Mouse (Mus musculus): ENCODE data around the gene Ubald2. TPM values are rescaled to one million over a fixed set of nuclear protein-coding genes. Genes with fewer than 3 reads are reported as not detected.
"Not testable (repeated sequence)": the region's sequence is repeated elsewhere in the genome, so short reads cannot be mapped to it uniquely, and the experiment has no call there.

The Ubald2 gene
- polyA plus RNA-seq, 1 experiment from 2014 or later, result 53.8 TPM

DNA sequence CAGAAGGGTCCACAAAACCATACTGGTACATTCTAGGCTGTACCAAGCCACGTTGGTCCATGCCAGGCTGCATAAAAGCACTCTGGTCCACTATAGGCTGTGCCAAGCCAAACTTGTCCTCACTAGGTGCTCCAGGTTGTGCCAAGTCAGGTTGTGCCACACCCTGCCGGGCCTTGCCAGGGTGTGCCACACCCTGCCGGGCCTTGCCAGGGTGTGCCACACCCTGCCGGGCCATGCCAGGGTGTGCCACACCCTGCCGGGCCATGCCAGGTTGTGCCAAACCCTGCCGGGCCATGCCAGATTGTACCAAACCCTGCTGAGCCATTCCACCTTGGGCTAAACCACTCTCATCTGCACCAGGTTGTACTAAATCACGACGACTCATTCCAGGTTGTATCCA is 22.3 kb downstream of the Ubald2 start:
- Histone ChIP-seq H3K9me3 (no peaks in the 10 kb centered on the region), H3K27ac (no peak overlapping the region), H3K36me3 (no peaks in the 10 kb centered on the region), H3K4me1 (no peaks in the 10 kb centered on the region), H3K4me3 (no peak overlapping the region), H3K27me3 (replicated peaks) (no peaks in the 10 kb centered on the region), H3K9ac (no peak overlapping the region), H3K4me2 (replicated peaks) (no peak overlapping the region)
- no peak for ATAC-seq (ENCODE audit: low FRiP score, low read depth)
- 90% methylated on average over 8 of the region's 8 CpGs for WGBS

DNA sequence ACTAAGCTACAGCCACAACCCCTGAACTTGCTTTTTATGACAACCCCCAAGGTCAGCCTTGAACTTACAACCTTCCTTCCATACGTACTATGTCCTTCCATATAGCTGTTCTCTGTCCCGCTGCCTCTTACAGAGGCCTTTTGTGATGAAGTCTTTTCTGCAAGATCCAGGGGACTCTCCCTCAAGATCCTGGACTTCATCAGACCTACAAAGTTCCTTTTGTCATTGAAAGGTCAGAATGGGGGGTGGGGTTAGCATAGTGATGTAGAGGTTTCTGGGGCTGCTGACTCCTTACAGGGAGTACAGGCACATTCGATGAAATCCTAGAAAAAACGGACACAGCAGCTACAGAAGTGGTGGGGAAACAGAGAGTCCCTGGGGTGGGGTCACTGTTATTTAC is 25.9 kb downstream of the Ubald2 start:
- H3K27ac ChIP-seq, result no peak overlapping the region
- 55% methylated on average over 4 of the region's 4 CpGs for WGBS
- H3K4me2 ChIP-seq (replicated peaks), result no peak overlapping the region
- ATAC-seq (ENCODE audit: low FRiP score, low read depth), result no peak
- H3K36me3 ChIP-seq, result no peaks in the 10 kb centered on the region
- H3K27me3 ChIP-seq (replicated peaks), result no peaks in the 10 kb centered on the region
- H3K9me3 ChIP-seq, result no peaks in the 10 kb centered on the region
- no peak overlapping the region for H3K4me3 ChIP-seq
- no peak overlapping the region for H3K9ac ChIP-seq
- peaks cover 3% of the 10 kb centered on the region; the same call in 1 of the 2 replicates for H3K4me1 ChIP-seq

DNA sequence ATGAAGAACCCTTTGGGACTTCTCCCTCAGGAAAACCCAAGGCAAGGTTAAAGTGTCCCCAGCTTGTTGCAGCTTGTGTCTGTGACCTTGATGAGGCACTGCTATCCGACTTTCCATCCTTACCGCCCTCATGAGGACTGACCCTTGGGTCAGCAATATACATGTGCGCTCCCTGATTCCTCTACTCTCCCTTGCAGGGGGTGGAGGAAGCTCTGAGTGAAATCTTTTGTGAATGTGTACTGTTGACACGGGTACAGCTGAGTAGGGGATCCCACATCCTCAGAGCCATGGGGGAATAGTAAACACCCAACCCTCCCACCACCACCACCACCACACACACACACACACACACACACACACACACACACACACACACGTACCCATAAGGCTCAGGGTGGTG is 29.4 kb downstream of the Ubald2 start:
- WGBS, result 65% methylated on average over 5 of the region's 5 CpGs
- Histone ChIP-seq H3K36me3 (no peaks in the 10 kb centered on the region), H3K27ac (no peak overlapping the region), H3K27me3 (replicated peaks) (no peaks in the 10 kb centered on the region), H3K4me1 (peaks cover 3% of the 10 kb centered on the region; the same call in 1 of the 2 replicates), H3K9ac (no peak overlapping the region), H3K4me2 (replicated peaks) (no peak overlapping the region), H3K4me3 (no peak overlapping the region), H3K9me3 (no peaks in the 10 kb centered on the region)
- ATAC-seq (ENCODE audit: low FRiP score, low read depth), result no peak

DNA sequence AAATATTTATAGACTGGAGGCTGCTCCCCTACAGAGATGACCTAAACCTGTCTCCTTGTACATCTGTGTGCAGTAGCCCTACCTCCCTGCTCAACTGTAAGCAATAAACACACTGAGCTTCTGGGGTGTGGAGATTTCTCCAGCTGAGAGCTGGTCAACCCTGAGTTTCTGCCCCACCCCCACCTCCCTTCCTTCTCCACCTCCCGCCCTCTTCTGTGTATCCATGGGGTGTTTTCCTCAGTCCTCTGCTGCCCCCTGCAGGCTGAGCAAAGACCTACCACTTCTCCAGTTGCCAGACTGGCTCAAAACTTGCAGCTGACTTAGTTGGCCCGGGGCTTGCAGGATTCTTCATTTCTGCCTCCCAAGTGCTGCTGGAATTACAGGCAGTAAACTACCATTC is 29.9 kb downstream of the Ubald2 start:
- H3K9me3 ChIP-seq, result no peaks in the 10 kb centered on the region
- H3K4me2 ChIP-seq (replicated peaks), result no peak overlapping the region
- no peaks in the 10 kb centered on the region for H3K27me3 ChIP-seq (replicated peaks)
- H3K4me3 ChIP-seq, result no peak overlapping the region
- peaks cover 3% of the 10 kb centered on the region; the same call in 1 of the 2 replicates for H3K4me1 ChIP-seq
- no peak overlapping the region for H3K9ac ChIP-seq
- H3K36me3 ChIP-seq, result no peaks in the 10 kb centered on the region
- 13% methylated on average over 2 of the region's 2 CpGs for WGBS
- no peak overlapping the region for H3K27ac ChIP-seq
- ATAC-seq (ENCODE audit: low FRiP score, low read depth), result no peak

DNA sequence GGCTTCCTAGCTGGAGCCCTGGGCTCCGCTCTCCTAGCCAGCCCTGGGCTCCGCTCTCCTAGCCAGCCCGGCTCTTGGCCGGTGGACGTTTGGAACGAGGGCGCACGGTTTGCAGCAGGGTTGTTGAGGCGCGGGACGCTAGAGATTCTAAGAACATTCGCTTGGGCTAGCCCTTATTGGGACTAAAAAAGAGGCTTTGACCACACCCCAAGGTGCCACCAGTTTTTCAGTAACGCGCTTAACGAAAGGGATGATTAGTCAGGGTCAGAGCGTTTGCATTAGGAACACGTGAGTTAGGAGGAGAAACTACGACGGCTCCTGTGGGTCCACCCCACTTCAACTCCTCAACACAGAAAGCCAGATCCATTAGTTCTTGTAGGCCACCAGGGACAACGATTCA is 32.2 kb downstream of the Ubald2 start, which contains the start of gene Qrich2:
Gene Qrich2, minus strand, starts transcription at position 101 of the 400 bp plus-strand sequence.
- Histone ChIP-seq H3K9ac (no peak within 1 kb of the TSS), H3K9me3 (no peaks in the 10 kb centered on the region), H3K4me1 (peaks cover 3% of the 10 kb centered on the region; the same call in 1 of the 2 replicates), H3K4me2 (replicated peaks) (no peak within 1 kb of the TSS), H3K27me3 (replicated peaks) (no peaks in the 10 kb centered on the region), H3K4me3 (no peak within 1 kb of the TSS), H3K36me3 (peaks cover 15% of the 10 kb centered on the region), H3K27ac (no peak within 1 kb of the TSS)
- 64% methylated on average over 20 of the region's 20 CpGs for WGBS
- ATAC-seq (ENCODE audit: low FRiP score, low read depth), result no peak

DNA sequence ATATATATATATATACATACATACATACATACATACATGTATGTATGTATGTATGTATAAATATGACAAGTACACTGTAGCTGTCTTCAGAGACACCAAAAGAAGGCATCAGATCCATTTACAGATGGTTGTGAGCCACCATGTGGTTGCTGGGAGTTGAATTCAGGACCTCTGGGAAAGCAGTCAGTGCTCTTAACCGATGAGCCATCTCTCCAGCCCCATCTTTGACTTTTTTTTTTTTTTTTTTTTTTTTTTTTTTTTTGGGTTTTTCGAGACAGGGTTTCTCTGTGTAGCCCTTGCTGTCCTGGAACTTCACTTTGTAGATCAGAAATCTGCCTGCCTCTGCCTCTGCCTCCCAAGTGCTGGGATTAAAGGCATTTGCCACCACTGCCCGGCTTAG is 34.4 kb downstream of the Ubald2 start:
- H3K27me3 ChIP-seq (replicated peaks); H3K4me2 ChIP-seq (replicated peaks); H3K27ac ChIP-seq; H3K4me1 ChIP-seq; H3K4me3 ChIP-seq; H3K9me3 ChIP-seq; H3K9ac ChIP-seq; ATAC-seq (ENCODE audit: low FRiP score, low read depth): not testable (repeated sequence)
- H3K36me3 ChIP-seq, result peaks cover 37% of the 10 kb centered on the region
- whole genome bisulfite sequencing, result 82% methylated on average over 3 of the region's 3 CpGs

DNA sequence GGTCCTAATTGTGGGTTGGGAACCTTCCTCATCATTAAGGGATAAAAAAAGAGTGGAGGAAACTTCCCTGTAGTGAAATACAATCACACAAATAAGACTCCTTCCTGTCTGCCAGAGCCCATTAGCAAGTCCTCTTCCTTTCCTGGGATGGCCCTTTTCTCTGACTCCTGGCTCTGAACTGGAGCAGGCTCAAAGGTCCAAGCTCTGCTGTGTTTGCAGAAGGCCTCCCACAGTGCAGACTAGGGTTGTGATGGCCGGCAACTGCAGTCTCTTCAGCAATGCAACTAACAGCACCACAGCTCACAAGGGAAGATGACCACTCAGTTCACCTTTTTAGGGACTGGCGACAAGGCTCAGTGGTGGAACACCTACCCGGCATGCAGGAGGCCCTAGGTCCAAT is 36.4 kb downstream of the Ubald2 start:
- H3K9me3 ChIP-seq, result no peaks in the 10 kb centered on the region
- 85% methylated on average over 3 of the region's 3 CpGs for WGBS
- no peaks in the 10 kb centered on the region for H3K4me1 ChIP-seq
- H3K36me3 ChIP-seq, result peaks cover 55% of the 10 kb centered on the region
- no peak overlapping the region for H3K27ac ChIP-seq
- H3K9ac ChIP-seq, result no peak overlapping the region
- no peak overlapping the region for H3K4me2 ChIP-seq (replicated peaks)
- ATAC-seq (ENCODE audit: low FRiP score, low read depth), result no peak
- no peak overlapping the region for H3K4me3 ChIP-seq
- no peaks in the 10 kb centered on the region for H3K27me3 ChIP-seq (replicated peaks)

DNA sequence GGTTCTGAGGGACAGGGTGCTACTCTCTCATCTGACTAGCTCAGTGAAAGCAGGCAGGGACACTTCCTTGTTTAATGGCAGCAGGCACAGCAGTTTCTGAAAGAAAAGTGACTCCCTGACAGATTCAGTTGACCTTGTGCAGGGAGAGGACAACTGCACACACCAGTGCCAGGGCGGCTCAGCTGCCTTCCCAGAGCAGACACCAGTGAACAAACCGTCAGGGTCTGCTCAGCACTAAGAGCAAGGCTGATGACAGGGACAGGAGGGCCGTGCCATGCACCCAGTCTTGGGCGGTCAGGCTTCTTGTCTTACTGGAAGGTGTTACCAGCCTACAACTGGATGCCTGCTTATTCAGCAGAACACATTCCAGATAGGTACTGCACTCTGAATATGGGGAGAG is 37.0 kb downstream of the Ubald2 start:
- no peaks in the 10 kb centered on the region for H3K9me3 ChIP-seq
- no peak overlapping the region for H3K4me2 ChIP-seq (replicated peaks)
- H3K27ac ChIP-seq, result no peak overlapping the region
- H3K4me1 ChIP-seq, result no peaks in the 10 kb centered on the region
- no peak overlapping the region for H3K9ac ChIP-seq
- no peaks in the 10 kb centered on the region for H3K27me3 ChIP-seq (replicated peaks)
- H3K4me3 ChIP-seq, result no peak overlapping the region
- H3K36me3 ChIP-seq, result peaks cover 61% of the 10 kb centered on the region
- no peak for ATAC-seq (ENCODE audit: low FRiP score, low read depth)
- 92% methylated on average over 4 of the region's 4 CpGs for WGBS

DNA sequence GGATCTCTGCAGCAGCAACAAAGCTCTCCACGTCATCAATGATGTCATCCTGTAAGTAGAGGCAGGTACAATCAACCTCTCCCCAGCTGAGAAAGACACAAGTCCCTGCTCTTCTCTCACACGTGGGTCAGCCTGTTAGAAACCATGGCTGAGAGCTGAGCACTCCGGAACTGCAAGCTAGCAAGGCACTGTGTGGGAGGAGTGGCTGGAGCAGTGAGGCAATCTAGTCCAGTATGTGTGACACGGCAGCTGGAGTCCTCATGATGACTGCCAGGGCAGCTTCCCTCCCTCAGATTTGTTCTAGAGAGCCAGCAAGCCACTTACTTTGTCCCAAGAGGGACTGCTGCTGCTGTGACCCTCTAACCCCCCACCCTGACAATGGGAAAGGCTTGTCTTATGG is 38.4 kb downstream of the Ubald2 start:
- H3K36me3 ChIP-seq, result peaks cover 75% of the 10 kb centered on the region

DNA sequence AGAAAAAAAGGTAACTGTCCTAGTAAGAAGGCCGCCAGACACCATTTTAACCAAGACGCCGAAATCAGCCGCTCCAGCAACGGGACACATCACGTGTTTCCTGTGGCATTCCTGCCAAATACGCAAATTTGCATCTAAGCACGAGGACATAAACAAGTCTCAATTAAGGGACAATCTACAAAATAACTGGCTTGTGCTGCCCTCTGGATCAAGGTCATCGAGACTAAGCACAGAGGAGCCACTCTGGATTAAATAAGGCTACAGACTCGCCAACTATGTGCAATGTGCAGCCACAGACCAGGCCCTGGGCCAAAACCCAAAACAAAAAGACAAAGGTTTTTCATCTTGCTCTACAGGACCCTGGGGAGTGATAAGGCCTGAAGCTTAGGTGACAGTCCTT is 42.1 kb downstream of the Ubald2 start:
- H3K27ac ChIP-seq, result no peak overlapping the region
- no peak overlapping the region for H3K4me3 ChIP-seq
- H3K4me2 ChIP-seq (replicated peaks), result no peak overlapping the region
- no peak overlapping the region for H3K9ac ChIP-seq
- H3K36me3 ChIP-seq, result peaks cover 97% of the 10 kb centered on the region
- H3K27me3 ChIP-seq (replicated peaks), result no peaks in the 10 kb centered on the region
- WGBS, result 92% methylated on average over 10 of the region's 10 CpGs
- no peak for ATAC-seq (ENCODE audit: low FRiP score, low read depth)
- no peaks in the 10 kb centered on the region for H3K4me1 ChIP-seq
- no peaks in the 10 kb centered on the region for H3K9me3 ChIP-seq

More for the DNA sequence above, 38.4 kb downstream of the Ubald2 start:
- Histone ChIP-seq H3K27me3 (replicated peaks) (no peaks in the 10 kb centered on the region), H3K4me1 (no peaks in the 10 kb centered on the region), H3K4me3 (no peak overlapping the region), H3K27ac (no peak overlapping the region), H3K9ac (no peak overlapping the region), H3K4me2 (replicated peaks) (no peak overlapping the region), H3K9me3 (no peaks in the 10 kb centered on the region)
- no peak for ATAC-seq (ENCODE audit: low FRiP score, low read depth)
- 85% methylated on average over 4 of the region's 4 CpGs for WGBS

DNA sequence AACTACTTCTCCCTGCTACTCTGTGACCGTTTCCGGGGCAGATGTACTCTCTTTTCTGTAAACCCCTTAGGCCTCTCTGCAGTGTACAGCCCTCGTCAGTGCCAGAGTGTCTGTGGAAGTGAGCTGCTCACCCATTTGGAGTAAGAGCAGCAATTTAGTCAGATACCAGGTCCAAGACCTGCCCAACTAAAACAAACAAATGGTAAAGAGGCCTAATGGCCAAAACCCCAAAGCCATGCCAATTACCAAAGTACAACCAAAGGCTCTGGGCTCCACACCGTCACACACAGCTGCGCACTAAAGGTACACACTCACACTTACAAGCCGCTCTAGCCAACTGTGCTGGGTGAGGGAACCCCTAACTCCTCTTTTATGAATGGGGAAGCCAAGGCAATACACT is 42.8 kb downstream of the Ubald2 start:
- Histone ChIP-seq H3K27me3 (replicated peaks) (no peaks in the 10 kb centered on the region), H3K27ac (no peak overlapping the region), H3K9ac (no peak overlapping the region), H3K4me3 (no peak overlapping the region), H3K4me2 (replicated peaks) (no peak overlapping the region), H3K36me3 (peaks cover 97% of the 10 kb centered on the region), H3K9me3 (no peaks in the 10 kb centered on the region), H3K4me1 (no peaks in the 10 kb centered on the region)
- no peak for ATAC-seq (ENCODE audit: low FRiP score, low read depth)
- WGBS, result 88% methylated on average over 6 of the region's 6 CpGs

DNA sequence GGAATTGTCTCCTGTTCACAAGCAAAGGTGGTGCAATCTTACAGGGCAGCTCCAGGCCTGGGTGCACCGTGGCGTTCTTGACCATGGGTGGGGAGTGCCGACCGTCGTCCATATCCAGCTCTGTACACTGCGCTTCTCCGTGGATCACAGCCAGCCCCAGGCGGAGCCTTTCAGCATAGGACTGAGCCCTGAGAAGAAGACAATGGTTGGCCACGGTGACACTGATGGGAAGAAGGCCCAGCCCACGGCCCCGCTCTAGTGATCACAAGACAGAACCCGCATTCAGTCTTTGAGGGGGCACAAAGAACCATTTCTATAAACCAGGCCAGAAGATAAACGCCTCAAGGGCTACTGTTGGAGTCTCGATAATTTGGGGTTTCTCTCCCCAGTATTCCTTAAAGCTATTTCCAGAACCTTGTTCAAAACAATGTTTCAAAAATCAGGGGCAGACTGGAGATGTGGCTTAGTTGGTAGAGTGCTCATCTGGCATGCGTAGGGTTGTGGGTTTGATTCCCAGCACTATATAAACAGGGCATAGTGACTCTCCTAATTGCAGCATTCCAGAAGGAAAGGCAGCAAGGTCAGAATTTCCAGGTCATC is 43.4 kb downstream of the Ubald2 start:
- no peaks in the 10 kb centered on the region for H3K4me1 ChIP-seq
- 83% methylated on average over 15 of the region's 15 CpGs for WGBS
- H3K27ac ChIP-seq, result no peak overlapping the region
- no peak overlapping the region for H3K9ac ChIP-seq
- no peaks in the 10 kb centered on the region for H3K9me3 ChIP-seq
- no peaks in the 10 kb centered on the region for H3K27me3 ChIP-seq (replicated peaks)
- no peak overlapping the region for H3K4me2 ChIP-seq (replicated peaks)
- ATAC-seq (ENCODE audit: low FRiP score, low read depth), result no peak
- H3K36me3 ChIP-seq, result peaks cover 97% of the 10 kb centered on the region
- no peak overlapping the region for H3K4me3 ChIP-seq

DNA sequence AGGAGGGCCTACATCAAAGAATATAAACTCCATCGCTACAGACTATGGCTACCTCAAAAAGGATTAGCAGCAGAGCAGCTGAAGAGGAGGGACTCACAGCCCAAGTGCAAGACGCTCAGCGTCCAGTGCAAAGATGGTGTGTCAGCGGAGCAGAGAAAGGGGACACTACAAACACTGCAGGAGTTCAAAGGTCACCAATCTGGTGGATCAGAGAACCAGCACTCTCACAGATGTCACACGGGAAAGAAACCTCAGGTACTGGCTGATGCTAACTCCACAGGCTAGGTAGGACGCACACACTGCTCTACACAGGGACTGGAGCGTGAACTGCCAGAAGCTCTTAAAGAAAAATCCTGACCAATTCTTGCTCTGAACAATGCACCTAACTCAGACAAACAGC is 45.1 kb downstream of the Ubald2 start:
- 90% methylated on average over 7 of the region's 7 CpGs for WGBS
- Histone ChIP-seq H3K36me3 (peaks cover 95% of the 10 kb centered on the region), H3K4me3 (no peak overlapping the region)

More for the DNA sequence above, 45.1 kb downstream of the Ubald2 start:
- no peaks in the 10 kb centered on the region for H3K27me3 ChIP-seq (replicated peaks)
- H3K9ac ChIP-seq, result no peak overlapping the region
- no peak overlapping the region for H3K4me2 ChIP-seq (replicated peaks)
- ATAC-seq (ENCODE audit: low FRiP score, low read depth), result no peak
- no peak overlapping the region for H3K27ac ChIP-seq
- H3K9me3 ChIP-seq, result no peaks in the 10 kb centered on the region
- no peaks in the 10 kb centered on the region for H3K4me1 ChIP-seq
